Mouse (Mus musculus) midbrain, embryonic 12.5 days (tissue): Measurements from ENCODE around the gene Chodl. TPM values are rescaled to one million over a fixed set of nuclear protein-coding genes. Genes with fewer than 3 reads are reported as not detected.

Experiments
- ATAC-seq: fragments of 200-750 bp; cut with Nextera tagmentation; 2 replicates; pipeline ENCODE4 v1.8.0; 2017; ENCODE audit warnings: low read depth, moderate TSS enrichment, moderate library complexity; ENCODE audit not compliant: low FRiP score
- H3K27ac ChIP-seq: fragments of 300-500 bp; sonication (generic); replicated peaks from 2 replicates; pipeline ENCODE4 v1.5.1; 2016; ENCODE audit warnings: mild to moderate bottlenecking
- H3K27me3 ChIP-seq: fragments of 300-500 bp; sonication (generic); 2 replicates; pipeline ENCODE4 v1.6.1; 2016; ENCODE audit warnings: mild to moderate bottlenecking
- H3K36me3 ChIP-seq: fragments of 300-500 bp; sonication (generic); 2 replicates; pipeline ENCODE4 v1.6.1; 2016
- H3K4me1 ChIP-seq: fragments of 300-500 bp; sonication (generic); 2 replicates; pipeline ENCODE4 v1.6.1; 2016
- H3K4me2 ChIP-seq: fragments of 300-500 bp; sonication (generic); replicated peaks from 2 replicates; pipeline ENCODE4 v1.6.1; 2016; ENCODE audit warnings: mild to moderate bottlenecking, moderate library complexity
- H3K4me3 ChIP-seq: fragments of 300-500 bp; sonication (generic); 2 replicates; pipeline ENCODE4 v1.5.1; 2016; ENCODE audit warnings: mild to moderate bottlenecking
- H3K9ac ChIP-seq: fragments of 300-500 bp; sonication (generic); replicated peaks from 2 replicates; pipeline ENCODE4 v1.6.1; 2016; ENCODE audit warnings: mild to moderate bottlenecking, moderate library complexity
- H3K9me3 ChIP-seq: fragments of 300-500 bp; sonication (generic); 2 replicates; pipeline ENCODE4 v1.6.1; 2016; ENCODE audit warnings: mild to moderate bottlenecking
- WGBS: fragments of 180-500 bp; shearing (Covaris S2); methylation state at CpG from one replicate; pipeline ENCODE4 v1.1.7; 2016; 5-methylcytosine and 5-hydroxymethylcytosine counted together
- polyA plus RNA-seq: library from polyadenylated mRNA; unstranded; fragments of >200 nt; fragmentation: Nextera tagmentation; extraction: Ambion mirVana; gene quantifications from 2 replicates; pipeline ENCODE4 v1.2.1, GENCODE M21; 2016

The Chodl gene
- 1.1 and 1.5 TPM in 2 replicates for polyA plus RNA-seq

- H3K36me3 ChIP-seq: no peaks in the 10 kb centered on the region
- H3K27me3 ChIP-seq: peaks cover 9% of the 10 kb centered on the region
- H3K27ac ChIP-seq: no peak within 1 kb of the TSS
- no peaks in the 10 kb centered on the region for H3K9me3 ChIP-seq
- 15% methylated on average over 19 of the region's 19 CpGs for WGBS
- H3K4me2 ChIP-seq: peak within 1 kb of the TSS; percentile 95
- ATAC-seq: peak; percentile 87
- peak within 1 kb of the TSS; percentile 46 for H3K4me3 ChIP-seq
- peak within 1 kb of the TSS; percentile 60 for H3K9ac ChIP-seq
- H3K4me1 ChIP-seq: peaks cover 13% of the 10 kb centered on the region; the same call in 1 of the 2 replicates
Measured at GRCm38 (mm10) chr16:78930382-78931286, at the start of gene Chodl. Gene Chodl, plus strand, starts transcription at chr16:78930948.

DNA sequence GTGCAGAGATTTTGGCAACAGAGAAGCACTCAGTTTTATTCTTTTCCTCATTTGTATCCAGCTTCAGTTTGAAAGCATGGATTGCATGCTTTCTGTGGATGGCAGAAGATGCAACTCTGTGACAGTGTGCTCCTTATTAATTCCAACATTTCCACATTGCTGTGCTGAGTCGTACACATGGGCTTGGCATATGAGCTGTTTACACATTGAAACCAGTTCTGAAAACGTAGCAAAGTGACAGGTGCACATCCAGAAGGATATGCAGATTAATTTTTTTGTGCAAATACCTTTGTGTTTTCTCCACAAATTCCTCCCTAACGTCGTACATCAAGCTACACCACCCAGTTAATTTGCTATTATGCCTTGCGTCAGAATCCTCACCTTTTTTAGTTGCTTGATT, 8.1 kb upstream of the Chodl start:
- Histone ChIP-seq H3K9ac (no peak overlapping the region), H3K27me3 (no peaks in the 10 kb centered on the region), H3K9me3 (no peaks in the 10 kb centered on the region), H3K4me1 (no peaks in the 10 kb centered on the region), H3K27ac (no peak overlapping the region), H3K36me3 (no peaks in the 10 kb centered on the region), H3K4me3 (no peak overlapping the region), H3K4me2 (no peak overlapping the region)
- WGBS: 78% methylated on average over 5 of the region's 5 CpGs
- no peak for ATAC-seq

- peak; percentile 69 for ATAC-seq
- Histone ChIP-seq H3K36me3 (no peaks in the 10 kb centered on the region), H3K9me3 (no peaks in the 10 kb centered on the region), H3K27me3 (peaks cover 9% of the 10 kb centered on the region), H3K4me3 (peak overlapping the region; percentile 46), H3K4me1 (peaks cover 13% of the 10 kb centered on the region; the same call in 1 of the 2 replicates), H3K9ac (peak overlapping the region; percentile 60), H3K27ac (no peak overlapping the region), H3K4me2 (peak overlapping the region; percentile 95)
- 12% methylated on average over 16 of the region's 16 CpGs for WGBS
Measured at GRCm38 (mm10) chr16:78931287-78932025, 708 bp downstream of the Chodl start.

- no peak overlapping the region for H3K4me2 ChIP-seq
- no peaks in the 10 kb centered on the region for H3K36me3 ChIP-seq
- H3K27me3 ChIP-seq: peaks cover 9% of the 10 kb centered on the region
- peaks cover 13% of the 10 kb centered on the region; the same call in 1 of the 2 replicates for H3K4me1 ChIP-seq
- WGBS: 92% methylated on average over 2 of the region's 2 CpGs
- no peak for ATAC-seq
- no peak overlapping the region for H3K9ac ChIP-seq
- no peaks in the 10 kb centered on the region for H3K9me3 ChIP-seq
- no peak overlapping the region for H3K4me3 ChIP-seq
- no peak overlapping the region for H3K27ac ChIP-seq
Measured at GRCm38 (mm10) chr16:78934298-78934697, 3.5 kb downstream of the Chodl start.

GRCm38 (mm10) chr16:78937755-78938154, 7.0 kb downstream of the Chodl start:
- Histone ChIP-seq H3K4me1 (no peaks in the 10 kb centered on the region), H3K9me3 (peaks cover 6% of the 10 kb centered on the region; the same call in 1 of the 2 replicates), H3K27ac (no peak overlapping the region), H3K4me2 (no peak overlapping the region), H3K36me3 (no peaks in the 10 kb centered on the region), H3K27me3 (no peaks in the 10 kb centered on the region), H3K9ac (no peak overlapping the region), H3K4me3 (no peak overlapping the region)
- 81% methylated on average over 8 of the region's 8 CpGs for WGBS
- no peak for ATAC-seq

GRCm38 (mm10) chr16:78950359-78950758, 19.6 kb downstream of the Chodl start:
- H3K27me3 ChIP-seq: no peaks in the 10 kb centered on the region
- 85% methylated on average over 4 of the region's 4 CpGs for WGBS
- no peaks in the 10 kb centered on the region for H3K9me3 ChIP-seq
- H3K9ac ChIP-seq: no peak overlapping the region
- H3K4me2 ChIP-seq: no peak overlapping the region
- no peaks in the 10 kb centered on the region for H3K4me1 ChIP-seq
- H3K27ac ChIP-seq: no peak overlapping the region
- H3K4me3 ChIP-seq: no peak overlapping the region
- H3K36me3 ChIP-seq: no peaks in the 10 kb centered on the region
- no peak for ATAC-seq

DNA sequence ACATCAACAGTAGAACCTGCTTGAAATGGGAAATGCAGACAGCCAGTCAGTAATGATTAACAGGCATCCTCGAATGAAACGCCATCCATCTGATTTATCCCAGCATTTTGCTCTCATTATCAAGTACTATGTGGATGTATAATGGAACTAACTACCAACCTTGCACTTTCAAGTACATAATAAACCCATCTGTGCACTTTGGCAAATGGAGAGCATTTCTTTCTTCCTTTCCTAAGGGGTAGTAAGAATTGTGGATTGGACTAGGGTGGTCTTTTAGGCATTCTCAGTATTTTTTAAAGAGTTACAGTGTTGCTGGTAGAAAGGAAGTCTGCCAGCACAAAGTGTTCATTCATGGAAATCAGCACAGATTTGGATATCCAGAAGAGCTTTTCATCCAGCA, 26.7 kb downstream of the Chodl start:
- H3K4me2 ChIP-seq: no peak overlapping the region
- no peak overlapping the region for H3K27ac ChIP-seq
- no peaks in the 10 kb centered on the region for H3K27me3 ChIP-seq
- no peaks in the 10 kb centered on the region for H3K36me3 ChIP-seq
- no peak for ATAC-seq
- no peaks in the 10 kb centered on the region for H3K9me3 ChIP-seq
- no peak overlapping the region for H3K9ac ChIP-seq
- H3K4me3 ChIP-seq: no peak overlapping the region
- H3K4me1 ChIP-seq: 0 out of 2 replicates have a peak, but pooled peaks cover 2% of the 10 kb centered on the region
- 82% methylated on average over 2 of the region's 2 CpGs for WGBS

DNA sequence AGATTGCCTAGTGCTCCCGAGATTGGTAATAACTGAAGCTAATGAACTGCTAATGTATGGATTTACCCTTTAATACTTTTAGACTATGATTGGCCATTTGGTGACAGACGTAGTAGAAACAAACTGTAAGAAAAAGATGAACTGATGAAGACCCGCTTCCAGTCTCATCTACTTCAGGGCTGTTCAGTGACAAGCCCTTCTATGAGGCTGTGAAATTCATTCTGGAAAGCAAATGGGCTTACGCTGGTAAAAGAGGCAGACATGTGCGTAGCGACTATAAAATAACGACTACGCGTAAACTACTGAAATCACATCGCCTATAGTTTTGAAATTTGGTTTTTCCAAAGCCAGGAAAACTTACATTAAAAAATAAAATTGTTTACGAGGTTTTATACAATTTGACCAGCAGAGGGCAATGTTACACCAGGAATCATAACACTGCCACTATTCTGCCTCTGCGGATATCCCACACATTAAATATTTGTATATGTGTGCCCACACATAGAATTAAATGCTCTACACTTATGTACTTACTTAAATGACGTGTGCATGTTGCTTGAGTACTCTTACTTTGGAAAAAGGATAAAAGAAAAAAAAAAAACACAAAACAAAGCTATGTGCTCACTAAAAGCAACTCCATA, 38.5 kb downstream of the Chodl start:
- no peaks in the 10 kb centered on the region for H3K9me3 ChIP-seq
- H3K27me3 ChIP-seq: no peaks in the 10 kb centered on the region
- no peak overlapping the region for H3K4me3 ChIP-seq
- H3K4me1 ChIP-seq: no peaks in the 10 kb centered on the region
- H3K4me2 ChIP-seq: no peak overlapping the region
- ATAC-seq: peak; percentile 70; the same call in 1 of the 2 replicates
- H3K27ac ChIP-seq: no peak overlapping the region
- WGBS: 37% methylated on average over 13 of the region's 13 CpGs
- H3K9ac ChIP-seq: no peak overlapping the region
- H3K36me3 ChIP-seq: no peaks in the 10 kb centered on the region

DNA sequence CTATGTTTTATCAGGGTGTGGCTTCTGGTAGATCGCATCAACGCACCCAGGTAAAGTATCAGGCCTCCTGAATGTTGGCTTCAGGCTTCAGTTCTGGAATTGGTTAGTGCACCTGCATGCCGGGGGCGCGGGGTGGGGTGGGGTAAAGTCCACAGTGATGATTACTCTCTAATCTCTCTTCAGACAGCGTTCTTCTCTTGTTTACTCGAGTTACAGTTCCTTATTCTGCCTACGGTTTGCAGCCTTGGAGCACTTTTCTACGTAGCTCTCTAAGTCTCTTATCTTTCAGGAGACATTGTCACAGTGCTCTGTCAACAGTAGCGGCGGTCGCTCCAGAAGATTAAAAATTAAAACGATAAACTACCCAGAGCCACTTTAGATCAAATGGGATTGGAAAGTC, 43.4 kb downstream of the Chodl start:
- no peaks in the 10 kb centered on the region for H3K4me1 ChIP-seq
- no peaks in the 10 kb centered on the region for H3K9me3 ChIP-seq
- 93% methylated on average over 13 of the region's 13 CpGs for WGBS
- H3K4me2 ChIP-seq: no peak overlapping the region
- H3K9ac ChIP-seq: no peak overlapping the region
- H3K36me3 ChIP-seq: no peaks in the 10 kb centered on the region
- H3K27me3 ChIP-seq: no peaks in the 10 kb centered on the region
- no peak for ATAC-seq
- H3K4me3 ChIP-seq: no peak overlapping the region
- no peak overlapping the region for H3K27ac ChIP-seq

- Histone ChIP-seq H3K9me3 (no peaks in the 10 kb centered on the region), H3K4me2 (no peak overlapping the region), H3K4me1 (no peaks in the 10 kb centered on the region), H3K4me3 (no peak overlapping the region), H3K36me3 (no peaks in the 10 kb centered on the region), H3K27ac (no peak overlapping the region), H3K27me3 (no peaks in the 10 kb centered on the region), H3K9ac (no peak overlapping the region)
- WGBS: 30% methylated on average over 8 of the region's 8 CpGs
- ATAC-seq: peak; percentile 58; the same call in 1 of the 2 replicates
Measured at GRCm38 (mm10) chr16:78976384-78976783, 45.6 kb downstream of the Chodl start.
